16 mouse cellular contexts compared by ENCODE assay signal in the genomic region with DNA sequence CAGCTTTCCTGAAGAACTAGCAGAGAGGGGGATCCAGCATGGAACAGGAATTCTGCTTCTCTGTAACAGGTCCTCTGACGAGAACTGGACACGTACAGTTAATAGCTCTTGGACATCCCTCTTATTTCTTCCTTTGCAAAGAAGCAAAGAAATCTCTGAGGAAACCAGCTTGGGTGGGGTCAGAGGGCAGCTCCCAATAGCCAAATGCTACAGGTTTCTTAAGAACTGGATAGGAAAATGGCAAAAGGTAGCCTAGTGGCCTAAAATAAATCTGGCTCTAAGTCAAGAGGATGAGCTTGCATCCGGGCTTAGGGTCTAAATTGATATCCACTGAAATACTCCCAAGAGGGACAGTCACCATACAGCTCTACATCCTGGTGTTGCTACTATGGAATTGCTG. TPM values are rescaled to one million over a fixed set of nuclear protein-coding genes. Genes with fewer than 3 reads are reported as not detected.
DNase-seq lines count a peak whose midpoint lies in the region; ATAC-seq and TF ChIP-seq lines count a peak whose summit lies in the region.
"Had no signal": no experiment of that assay in that cellular context is flagged by ENCODE, and none has a peak within 500 bp of the region (broad histone marks: within the 10 kb centered on the region; RNA-seq: fewer than 3 reads in every experiment).

No protein-coding gene starts in this region.

- H3K9me3 ChIP-seq in embryonic facial prominence, embryonic 14.5 days (ENCODE audit: control insufficient read depth, low read length) = no peaks in the 10 kb centered on the region
- H3K9me3 ChIP-seq: G1E; hindbrain, embryonic 12.5 days; intestine, embryonic 15.5 days; limb, embryonic 15.5 days had no signal

- WGBS in liver, adult 2 months = 88% methylated on average over 3 of the region's 3 CpGs
- 87% methylated on average over 3 of the region's 3 CpGs for WGBS in embryonic facial prominence, embryonic 14.5 days

- H3K36me3 ChIP-seq in liver, adult 2 months (ENCODE audit: control insufficient read depth, insufficient read depth, low read length) = no peaks in the 10 kb centered on the region
- H3K36me3 ChIP-seq in embryonic facial prominence, embryonic 14.5 days (ENCODE audit: control insufficient read depth, insufficient read depth, low read length) = no peaks in the 10 kb centered on the region
- H3K36me3 ChIP-seq: G1E; hindbrain, embryonic 12.5 days; intestine, embryonic 15.5 days; limb, embryonic 15.5 days had no signal

- H3K27me3 ChIP-seq in liver, adult 2 months (ENCODE audit: control insufficient read depth, insufficient read depth, low read length) = no peaks in the 10 kb centered on the region
- no peaks in the 10 kb centered on the region for H3K27me3 ChIP-seq in embryonic facial prominence, embryonic 14.5 days (replicated peaks; ENCODE audit: control insufficient read depth, insufficient read depth, low read length)
- H3K27me3 ChIP-seq: hindbrain, embryonic 12.5 days; intestine, embryonic 15.5 days; limb, embryonic 15.5 days had no signal

- DNase-seq in heart, adult 9 months (ENCODE audit: low spot score in 2 of 2) = peak; percentile 27 to 41
- no peak for DNase-seq in heart, postnatal 4 days
- no peak for DNase-seq in liver, adult 2 months (ENCODE audit: extremely low read depth, low read depth, low spot score)
- no peak for DNase-seq in liver
- no peak for DNase-seq in embryonic facial prominence, embryonic 14.5 days (ENCODE audit: low spot score)
- DNase-seq in kidney, postnatal 25 days = peak; percentile 31 to 51
- DNase-seq: adrenal gland, postnatal 10 days; cerebellum, adult 2 months; right cerebral cortex, adult 18-20 months had no signal

- H3K79me2 ChIP-seq in liver, adult 2 months (ENCODE audit: control insufficient read depth, insufficient read depth, low read length) = no peaks in the 10 kb centered on the region

- no peak overlapping the region for H3K4me2 ChIP-seq in embryonic facial prominence, embryonic 14.5 days (ENCODE audit: low read depth, low read length)
- H3K4me2 ChIP-seq: hindbrain, embryonic 12.5 days; intestine, embryonic 15.5 days; limb, embryonic 15.5 days; midbrain, embryonic 11.5 days had no signal

- TF ChIP-seq POLR2A in liver, adult 2 months (IDR thresholded peaks at IDR 0.05; ENCODE audit: extremely low read depth, insufficient read depth, low read length) = no peak

- H3K4me3 ChIP-seq in liver, adult 2 months (ENCODE audit: insufficient read depth, low read depth, low read length) = no peak overlapping the region
- H3K4me3 ChIP-seq in embryonic facial prominence, embryonic 14.5 days (ENCODE audit: low read depth, low read length) = no peak overlapping the region
- H3K4me3 ChIP-seq: hindbrain, embryonic 12.5 days; intestine, embryonic 15.5 days; limb, embryonic 15.5 days; myocyte had no signal

- H3K4me1 ChIP-seq in liver, adult 2 months (ENCODE audit: control insufficient read depth, insufficient read depth, low read length) = peaks cover 2% of the 10 kb centered on the region; the same call in 1 of the 2 replicates
- H3K4me1 ChIP-seq in embryonic facial prominence, embryonic 14.5 days (ENCODE audit: control insufficient read depth, insufficient read depth, low read length) = peaks cover 15% of the 10 kb centered on the region
- H3K4me1 ChIP-seq: hindbrain, embryonic 12.5 days; intestine, embryonic 15.5 days had no signal

- H3K9ac ChIP-seq in liver, adult 2 months (ENCODE audit: low read depth, low read length) = no peak overlapping the region
- H3K9ac ChIP-seq in embryonic facial prominence, embryonic 14.5 days (ENCODE audit: low read depth, low read length) = no peak overlapping the region
- H3K9ac ChIP-seq: hindbrain, embryonic 12.5 days; intestine, embryonic 15.5 days; limb, embryonic 15.5 days had no signal

- TF ChIP-seq CTCF in liver, adult 2 months (IDR thresholded peaks at IDR 0.05; ENCODE audit: low read depth, low read length) = no peak

- peak overlapping the region; percentile 54 for H3K27ac ChIP-seq in liver, adult 2 months (replicated peaks; ENCODE audit: insufficient read depth, low read depth, low read length)
- peak overlapping the region; percentile 12 for H3K27ac ChIP-seq in embryonic facial prominence, embryonic 14.5 days (replicated peaks; ENCODE audit: low read depth, low read length)
- H3K27ac ChIP-seq: hindbrain, embryonic 12.5 days; intestine, embryonic 15.5 days had no signal

- ATAC-seq in embryonic facial prominence, embryonic 14.5 days (ENCODE audit: low read depth) = no peak
- no peak for ATAC-seq in megakaryocyte-erythroid progenitor cell, adult 5-6 weeks (replicated peaks; ENCODE audit: low FRiP score, low TSS enrichment, poor library complexity, severe bottlenecking)
- ATAC-seq: intestine, embryonic 15.5 days had no signal

RNA-seq across cellular contexts. Expression of a gene that starts 27.3 kb away (rescaled TPM):
- 100 to 1,000 TPM; 139 to 143 TPM for total RNA-seq in heart, postnatal 4 days (2021)
- 12.8 and 17.6 TPM in 2 replicates for total RNA-seq in liver, adult 2 months (2014; rRNA removed)
- 5.2 and 5.6 TPM in 2 replicates for polyA plus RNA-seq in liver, adult 2 months (2012; rRNA removed)
- polyA plus RNA-seq in embryonic facial prominence, embryonic 14.5 days (2014; fragmentation: Nextera tagmentation; extraction: Ambion mirVana) = 77.5 and 86.6 TPM in 2 replicates
- 1.6 TPM in 1 of 2 replicates, not detected in the other for total RNA-seq in megakaryocyte-erythroid progenitor cell, adult 5-6 weeks (2014; fragmentation: Nextera tagmentation)
- total RNA-seq in megakaryocyte-erythroid progenitor cell, adult 5-6 weeks (2017) = 2.4 and 2.7 TPM in 2 replicates

Comparison
In these comparisons a context has a peak if more than half of its experiments do, and no peak if none do; other contexts are left out.
1. DNase-seq: peak in heart, adult 9 months (2 of 2) and kidney, postnatal 25 days (2 of 2); none in heart, postnatal 4 days (single experiment), liver, adult 2 months (single experiment), liver (single experiment) and embryonic facial prominence, embryonic 14.5 days (single experiment).